Mouse (Mus musculus): ENCODE measurements around the gene Tox4.

- TF ChIP-seq CTCF (IDR thresholded peaks at IDR 0.05; ENCODE audit: extremely low read depth, insufficient read depth, low read length) (no peak), POLR2A (IDR thresholded peaks at IDR 0.05; ENCODE audit: extremely low read depth, insufficient read depth, low read length) (no peak)
Observed at GRCm38 (mm10) chr14:52246129-52246528, 32.8 kb upstream of the Tox4 start.

Measured in cortical plate, adult 2 months (tissue).